Mouse (Mus musculus) erythroid progenitor cell, adult 5-6 weeks (primary cell): ENCODE results near the gene Polr2l. TPM values are rescaled to one million over a fixed set of nuclear protein-coding genes. Genes with fewer than 3 reads are reported as not detected.
A peak's percentile ranks its signal among the peaks of the same experiment; 100 is the strongest.

Experiments
- ATAC-seq: replicated peaks from 2 replicates; pipeline ENCODE4 v1.8.0; 2016; ENCODE audit warnings: moderate number of reproducible peaks, mild to moderate bottlenecking, moderate TSS enrichment, inconsistent platforms; ENCODE audit not compliant: poor library complexity, low FRiP score, severe bottlenecking
- total RNA-seq, 2 experiments: library from RNA; stranded (forward) in 1 of 2; stranded (reverse) in 1 of 2; fragments of 150-400 nt in 1 of 2; fragments of 186-747, 209-891 nt in 1 of 2; gene quantifications; 2 replicates each; pipeline versions ENCODE4 v1.2.3 to v1.2.4; 2015 to 2017; ENCODE audit warnings: low replicate concordance in 2 of 2

Polr2l gene
- total RNA-seq, 2 experiments from 2014 or later, result 6.7 to 14.4 TPM

- ATAC-seq, result no peak
Measured at GRCm38 (mm10) chr7:141435856-141436522, 38.9 kb downstream of the Polr2l start.

- peak; percentile 79 for ATAC-seq
Measured at GRCm38 (mm10) chr7:141435129-141435855, 39.6 kb downstream of the Polr2l start.

- no peak for ATAC-seq
Measured at GRCm38 (mm10) chr7:141434464-141434863, 40.5 kb downstream of the Polr2l start.

GRCm38 (mm10) chr7:141433517-141434400 lies 41.2 kb downstream of the Polr2l start:
- ATAC-seq, result no peak

GRCm38 (mm10) chr7:141432741-141433516 lies 42.0 kb downstream of the Polr2l start:
- ATAC-seq, result no peak

GRCm38 (mm10) chr7:141432186-141432611 lies 42.7 kb downstream of the Polr2l start:
- ATAC-seq, result no peak

GRCm38 (mm10) chr7:141431434-141432185 lies 43.3 kb downstream of the Polr2l start:
- no peak for ATAC-seq

GRCm38 (mm10) chr7:141430585-141431240 lies 44.2 kb downstream of the Polr2l start:
- ATAC-seq, result no peak

- ATAC-seq, result no peak
Measured at GRCm38 (mm10) chr7:141429840-141430584, 44.9 kb downstream of the Polr2l start.

- no peak for ATAC-seq
Measured at GRCm38 (mm10) chr7:141429310-141429709, 45.6 kb downstream of the Polr2l start, which contains the start of gene Cend1. Gene Cend1, minus strand, starts transcription at chr7:141429491.

GRCm38 (mm10) chr7:141428701-141429100 lies 46.2 kb downstream of the Polr2l start:
- ATAC-seq, result no peak

GRCm38 (mm10) chr7:141426948-141427730 lies 47.8 kb downstream of the Polr2l start:
- ATAC-seq, result no peak

- no peak for ATAC-seq
Measured at GRCm38 (mm10) chr7:141423811-141424210, 51.1 kb downstream of the Polr2l start.
